Mouse (Mus musculus) stomach, embryonic 16.5 days (tissue): ENCODE data around the gene Iqch. TPM values are rescaled to one million over a fixed set of nuclear protein-coding genes. Genes with fewer than 3 reads are reported as not detected.

Experiments used
- ATAC-seq: fragments of 200-750 bp; cut with Nextera tagmentation; 2 replicates; pipeline ENCODE4 v1.8.0; 2017; ENCODE audit warnings: moderate number of reproducible peaks, moderate TSS enrichment; ENCODE audit not compliant: insufficient read depth, low FRiP score
- H3K27ac ChIP-seq: fragments of 300-500 bp; sonication (generic); 2 replicates; pipeline ENCODE4 v1.5.1; 2014; ENCODE audit warnings: low read length
- H3K27me3 ChIP-seq: fragments of 300-500 bp; sonication (generic); 2 replicates; pipeline ENCODE4 v1.6.1; 2014; ENCODE audit warnings: low read length, control low read depth, mixed read lengths; ENCODE audit not compliant: control insufficient read depth, insufficient read depth
- H3K36me3 ChIP-seq: fragments of 300-500 bp; sonication (generic); 2 replicates; pipeline ENCODE4 v1.6.1; 2014; ENCODE audit warnings: low read length; ENCODE audit not compliant: control insufficient read depth, insufficient read depth
- H3K4me1 ChIP-seq: fragments of 300-500 bp; sonication (generic); 2 replicates; pipeline ENCODE4 v1.6.1; 2014; ENCODE audit warnings: low read length, control low read depth, mixed read lengths; ENCODE audit not compliant: control insufficient read depth, insufficient read depth
- H3K4me2 ChIP-seq: fragments of 300-500 bp; sonication (generic); 2 replicates; pipeline ENCODE4 v1.6.1; 2014; ENCODE audit warnings: low read depth, low read length, mixed read lengths
- H3K4me3 ChIP-seq: fragments of 300-500 bp; sonication (generic); replicated peaks from 2 replicates; pipeline ENCODE4 v1.5.1; 2014; ENCODE audit warnings: mild to moderate bottlenecking, low read length
- H3K9ac ChIP-seq: fragments of 300-500 bp; sonication (generic); 2 replicates; pipeline ENCODE4 v1.6.1; 2014; ENCODE audit warnings: low read length
- H3K9me3 ChIP-seq: fragments of 300-500 bp; sonication (generic); replicated peaks from 2 replicates; pipeline ENCODE4 v1.6.1; 2016; ENCODE audit warnings: low read length, control low read depth; ENCODE audit not compliant: control insufficient read depth
- WGBS: fragments of 180-500 bp; shearing (Covaris S2); extraction: QIAGEN DNeasy Blood & Tissue Kit; methylation state at CpG from one replicate; pipeline ENCODE4 v1.1.7; 2014; 5-methylcytosine and 5-hydroxymethylcytosine counted together
- polyA plus RNA-seq: library from polyadenylated mRNA; unstranded; fragments of >200 nt; fragmentation: Nextera tagmentation; extraction: Ambion mirVana; gene quantifications from 2 replicates; pipeline ENCODE4 v1.2.1, GENCODE M21; 2015

Gene Iqch
- polyA plus RNA-seq, 1 experiment from 2014 or later: 0.04 TPM

- Histone ChIP-seq H3K4me1 (peaks cover 5% of the 10 kb centered on the region), H3K36me3 (no peaks in the 10 kb centered on the region), H3K9ac (no peak overlapping the region), H3K4me3 (no peak overlapping the region), H3K9me3 (no peaks in the 10 kb centered on the region), H3K27ac (no peak overlapping the region), H3K4me2 (no peak overlapping the region), H3K27me3 (no peaks in the 10 kb centered on the region)
- 76% methylated on average over 4 of the region's 4 CpGs for WGBS
- ATAC-seq: no peak
Observed at GRCm38 (mm10) chr9:63581778-63582177, 20.5 kb downstream of the Iqch start.

GRCm38 (mm10) chr9:63580046-63580445 is 22.2 kb downstream of the Iqch start:
- WGBS: 67% methylated on average over 2 of the region's 2 CpGs
- no peaks in the 10 kb centered on the region for H3K9me3 ChIP-seq

GRCm38 (mm10) chr9:63579644-63580043 is 22.6 kb downstream of the Iqch start:
- H3K36me3 ChIP-seq: no peaks in the 10 kb centered on the region
- ATAC-seq: no peak
- H3K27me3 ChIP-seq: no peaks in the 10 kb centered on the region
- H3K9me3 ChIP-seq: no peaks in the 10 kb centered on the region
- WGBS: 84% methylated on average over 5 of the region's 5 CpGs
- no peak overlapping the region for H3K4me2 ChIP-seq
- no peak overlapping the region for H3K27ac ChIP-seq
- no peaks in the 10 kb centered on the region for H3K4me1 ChIP-seq
- no peak overlapping the region for H3K9ac ChIP-seq
- H3K4me3 ChIP-seq: no peak overlapping the region

More at GRCm38 (mm10) chr9:63580046-63580445, 22.2 kb downstream of the Iqch start:
- no peaks in the 10 kb centered on the region for H3K27me3 ChIP-seq
- no peak overlapping the region for H3K4me2 ChIP-seq
- no peak overlapping the region for H3K4me3 ChIP-seq
- no peak overlapping the region for H3K27ac ChIP-seq
- H3K9ac ChIP-seq: no peak overlapping the region
- H3K36me3 ChIP-seq: no peaks in the 10 kb centered on the region
- no peak for ATAC-seq
- H3K4me1 ChIP-seq: peaks cover 1% of the 10 kb centered on the region

GRCm38 (mm10) chr9:63577469-63577868 is 24.8 kb downstream of the Iqch start:
- no peak overlapping the region for H3K4me3 ChIP-seq
- no peaks in the 10 kb centered on the region for H3K36me3 ChIP-seq
- no peak for ATAC-seq
- H3K4me1 ChIP-seq: no peaks in the 10 kb centered on the region
- no peaks in the 10 kb centered on the region for H3K9me3 ChIP-seq
- WGBS: 90% methylated on average over 3 of the region's 3 CpGs
- no peak overlapping the region for H3K27ac ChIP-seq
- H3K27me3 ChIP-seq: no peaks in the 10 kb centered on the region
- no peak overlapping the region for H3K9ac ChIP-seq
- no peak overlapping the region for H3K4me2 ChIP-seq

- Histone ChIP-seq H3K4me1 (0 out of 2 replicates have a peak, but pooled peaks cover 3% of the 10 kb centered on the region), H3K9ac (no peak overlapping the region), H3K27me3 (no peaks in the 10 kb centered on the region), H3K9me3 (no peaks in the 10 kb centered on the region), H3K4me2 (no peak overlapping the region), H3K4me3 (no peak overlapping the region), H3K36me3 (no peaks in the 10 kb centered on the region), H3K27ac (no peak overlapping the region)
- no peak for ATAC-seq
- 75% methylated on average over 7 of the region's 7 CpGs for WGBS
Observed at GRCm38 (mm10) chr9:63572874-63573273, 29.4 kb downstream of the Iqch start.

GRCm38 (mm10) chr9:63571895-63572294 is 30.4 kb downstream of the Iqch start:
- Histone ChIP-seq H3K4me3 (no peak overlapping the region), H3K27ac (no peak overlapping the region), H3K4me1 (0 out of 2 replicates have a peak, but pooled peaks cover 3% of the 10 kb centered on the region), H3K9ac (no peak overlapping the region), H3K36me3 (no peaks in the 10 kb centered on the region), H3K27me3 (no peaks in the 10 kb centered on the region), H3K9me3 (no peaks in the 10 kb centered on the region), H3K4me2 (no peak overlapping the region)
- no peak for ATAC-seq
- 32% methylated on average over 6 of the region's 6 CpGs for WGBS

GRCm38 (mm10) chr9:63568808-63569207 is 33.5 kb downstream of the Iqch start:
- peak overlapping the region; percentile 19; the same call in 1 of the 2 replicates for H3K4me2 ChIP-seq
- WGBS: 16% methylated on average over 8 of the region's 8 CpGs
- H3K9me3 ChIP-seq: no peaks in the 10 kb centered on the region
- H3K27me3 ChIP-seq: no peaks in the 10 kb centered on the region
- H3K36me3 ChIP-seq: no peaks in the 10 kb centered on the region
- no peak overlapping the region for H3K9ac ChIP-seq
- no peak overlapping the region for H3K27ac ChIP-seq
- no peak for ATAC-seq
- 0 out of 2 replicates have a peak, but pooled peaks cover 3% of the 10 kb centered on the region for H3K4me1 ChIP-seq
- H3K4me3 ChIP-seq: no peak overlapping the region

- no peaks in the 10 kb centered on the region for H3K36me3 ChIP-seq
- no peak overlapping the region for H3K27ac ChIP-seq
- no peak for ATAC-seq
- H3K9me3 ChIP-seq: no peaks in the 10 kb centered on the region
- no peak overlapping the region for H3K4me3 ChIP-seq
- 73% methylated on average over 6 of the region's 6 CpGs for WGBS
- H3K27me3 ChIP-seq: no peaks in the 10 kb centered on the region
- H3K9ac ChIP-seq: no peak overlapping the region
- no peak overlapping the region for H3K4me2 ChIP-seq
- 0 out of 2 replicates have a peak, but pooled peaks cover 3% of the 10 kb centered on the region for H3K4me1 ChIP-seq
Observed at GRCm38 (mm10) chr9:63568314-63568713, 34.0 kb downstream of the Iqch start.

GRCm38 (mm10) chr9:63563436-63563835 is 38.9 kb downstream of the Iqch start:
- no peak overlapping the region for H3K4me2 ChIP-seq
- H3K9me3 ChIP-seq: no peaks in the 10 kb centered on the region
- H3K4me3 ChIP-seq: no peak overlapping the region
- H3K4me1 ChIP-seq: 0 out of 2 replicates have a peak, but pooled peaks cover 3% of the 10 kb centered on the region
- WGBS: 50% methylated on average over 2 of the region's 2 CpGs
- H3K36me3 ChIP-seq: no peaks in the 10 kb centered on the region
- H3K27me3 ChIP-seq: no peaks in the 10 kb centered on the region
- no peak for ATAC-seq
- H3K27ac ChIP-seq: no peak overlapping the region
- no peak overlapping the region for H3K9ac ChIP-seq
